Mouse (Mus musculus): Measurements from ENCODE around the gene Tspyl1. TPM values are rescaled to one million over a fixed set of nuclear protein-coding genes. Genes with fewer than 3 reads are reported as not detected.
A peak's percentile ranks its signal among the peaks of the same experiment; 100 is the strongest.
"Not testable (repeated sequence)": the region's sequence is repeated elsewhere in the genome, so short reads cannot be mapped to it uniquely, and the experiment has no call there.

Tspyl1 gene
- 26.3 and 33.6 TPM in 2 replicates for polyA plus RNA-seq (2012; rRNA removed)

- under 1% methylated on average over 38 of the region's 38 CpGs for WGBS
- H3K4me3 ChIP-seq (replicated peaks; ENCODE audit: extremely low read depth, low read depth, low read length): peak within 1 kb of the TSS; percentile 82
- H3K4me1 ChIP-seq (ENCODE audit: control insufficient read depth, insufficient read depth, low read length): peaks cover 8% of the 10 kb centered on the region
- DNase-seq: peak; percentile 97
- peak; percentile 82; the same call in 1 of the 2 replicates for TF ChIP-seq POLR2A (IDR thresholded peaks at IDR 0.05; ENCODE audit: borderline replicate concordance, extremely low read depth, low read depth, low read length)
- TF ChIP-seq CTCF (IDR thresholded peaks at IDR 0.05; ENCODE audit: insufficient read depth, low read length): no peak
These were observed at the start of gene Tspyl1 for GRCm38 (mm10) chr10:34281962-34282388. Gene Tspyl1, plus strand, starts transcription at chr10:34282190.

- no peak for TF ChIP-seq POLR2A (IDR thresholded peaks at IDR 0.05; ENCODE audit: borderline replicate concordance, extremely low read depth, low read depth, low read length)
- no peak for TF ChIP-seq CTCF (IDR thresholded peaks at IDR 0.05; ENCODE audit: insufficient read depth, low read length)
- Histone ChIP-seq H3K4me1 (ENCODE audit: control insufficient read depth, insufficient read depth, low read length) (no peaks in the 10 kb centered on the region), H3K4me3 (replicated peaks; ENCODE audit: extremely low read depth, low read depth, low read length) (no peak overlapping the region)
- no peak for DNase-seq
- WGBS: 78% methylated on average over 1 of the region's 1 CpGs
These were observed 48.6 kb upstream of the Tspyl1 start for GRCm38 (mm10) chr10:34233418-34233817.

- no peak for TF ChIP-seq CTCF (IDR thresholded peaks at IDR 0.05; ENCODE audit: insufficient read depth, low read length)
- no peak for TF ChIP-seq POLR2A (IDR thresholded peaks at IDR 0.05; ENCODE audit: borderline replicate concordance, extremely low read depth, low read depth, low read length)
- Histone ChIP-seq H3K4me3 (replicated peaks; ENCODE audit: extremely low read depth, low read depth, low read length) (no peak overlapping the region), H3K4me1 (ENCODE audit: control insufficient read depth, insufficient read depth, low read length) (no peaks in the 10 kb centered on the region)
- no peak for DNase-seq
- 44% methylated on average over 2 of the region's 2 CpGs for WGBS
These were observed 47.9 kb upstream of the Tspyl1 start for GRCm38 (mm10) chr10:34233931-34234745.

- DNase-seq: no peak
- 20% methylated on average over 3 of the region's 3 CpGs for WGBS
- Histone ChIP-seq H3K4me1 (ENCODE audit: control insufficient read depth, insufficient read depth, low read length) (no peaks in the 10 kb centered on the region), H3K4me3 (replicated peaks; ENCODE audit: extremely low read depth, low read depth, low read length) (no peak overlapping the region)
- TF ChIP-seq CTCF (IDR thresholded peaks at IDR 0.05; ENCODE audit: insufficient read depth, low read length): no peak
- no peak for TF ChIP-seq POLR2A (IDR thresholded peaks at IDR 0.05; ENCODE audit: borderline replicate concordance, extremely low read depth, low read depth, low read length)
These were observed 46.6 kb upstream of the Tspyl1 start for GRCm38 (mm10) chr10:34235384-34235783.

GRCm38 (mm10) chr10:34236569-34236968 lies 45.4 kb upstream of the Tspyl1 start:
- Histone ChIP-seq H3K4me1 (ENCODE audit: control insufficient read depth, insufficient read depth, low read length) (no peaks in the 10 kb centered on the region), H3K4me3 (replicated peaks; ENCODE audit: extremely low read depth, low read depth, low read length) (no peak overlapping the region)
- 69% methylated on average over 5 of the region's 5 CpGs for WGBS
- no peak for TF ChIP-seq CTCF (IDR thresholded peaks at IDR 0.05; ENCODE audit: insufficient read depth, low read length)
- TF ChIP-seq POLR2A (IDR thresholded peaks at IDR 0.05; ENCODE audit: borderline replicate concordance, extremely low read depth, low read depth, low read length): no peak
- DNase-seq: no peak

- Histone ChIP-seq H3K4me1 (ENCODE audit: control insufficient read depth, insufficient read depth, low read length) (no peaks in the 10 kb centered on the region), H3K4me3 (replicated peaks; ENCODE audit: extremely low read depth, low read depth, low read length) (no peak overlapping the region)
- no peak for DNase-seq
- WGBS: 78% methylated on average over 4 of the region's 4 CpGs
- TF ChIP-seq CTCF (IDR thresholded peaks at IDR 0.05; ENCODE audit: insufficient read depth, low read length) (no peak), POLR2A (IDR thresholded peaks at IDR 0.05; ENCODE audit: borderline replicate concordance, extremely low read depth, low read depth, low read length) (no peak)
These were observed 43.5 kb upstream of the Tspyl1 start for GRCm38 (mm10) chr10:34238536-34238935.

- no peak overlapping the region for H3K4me3 ChIP-seq (replicated peaks; ENCODE audit: extremely low read depth, low read depth, low read length)
- WGBS: 29% methylated on average over 5 of the region's 5 CpGs
- peaks cover 6% of the 10 kb centered on the region for H3K4me1 ChIP-seq (ENCODE audit: control insufficient read depth, insufficient read depth, low read length)
- TF ChIP-seq POLR2A (IDR thresholded peaks at IDR 0.05; ENCODE audit: borderline replicate concordance, extremely low read depth, low read depth, low read length): no peak
- TF ChIP-seq CTCF (IDR thresholded peaks at IDR 0.05; ENCODE audit: insufficient read depth, low read length): no peak
- no peak for DNase-seq
These were observed 37.2 kb upstream of the Tspyl1 start for GRCm38 (mm10) chr10:34244745-34245144.

GRCm38 (mm10) chr10:34246106-34246505 lies 35.9 kb upstream of the Tspyl1 start:
- no peak for DNase-seq
- Histone ChIP-seq H3K4me1 (ENCODE audit: control insufficient read depth, insufficient read depth, low read length) (peaks cover 6% of the 10 kb centered on the region), H3K4me3 (replicated peaks; ENCODE audit: extremely low read depth, low read depth, low read length) (no peak overlapping the region)
- WGBS: 55% methylated on average over 2 of the region's 2 CpGs
- TF ChIP-seq POLR2A (IDR thresholded peaks at IDR 0.05; ENCODE audit: borderline replicate concordance, extremely low read depth, low read depth, low read length) (no peak), CTCF (IDR thresholded peaks at IDR 0.05; ENCODE audit: insufficient read depth, low read length) (no peak)

- Histone ChIP-seq H3K4me3 (replicated peaks; ENCODE audit: extremely low read depth, low read depth, low read length) (no peak overlapping the region), H3K4me1 (ENCODE audit: control insufficient read depth, insufficient read depth, low read length) (peaks cover 6% of the 10 kb centered on the region)
- TF ChIP-seq POLR2A (IDR thresholded peaks at IDR 0.05; ENCODE audit: borderline replicate concordance, extremely low read depth, low read depth, low read length) (no peak), CTCF (IDR thresholded peaks at IDR 0.05; ENCODE audit: insufficient read depth, low read length) (no peak)
- DNase-seq: no peak
- 31% methylated on average over 3 of the region's 3 CpGs for WGBS
These were observed 34.2 kb upstream of the Tspyl1 start for GRCm38 (mm10) chr10:34247757-34248156.

GRCm38 (mm10) chr10:34249594-34249993 lies 32.4 kb upstream of the Tspyl1 start:
- no peak for TF ChIP-seq POLR2A (IDR thresholded peaks at IDR 0.05; ENCODE audit: borderline replicate concordance, extremely low read depth, low read depth, low read length)
- TF ChIP-seq CTCF (IDR thresholded peaks at IDR 0.05; ENCODE audit: insufficient read depth, low read length): no peak
- no peak for DNase-seq
- WGBS: 34% methylated on average over 2 of the region's 2 CpGs
- H3K4me3 ChIP-seq (replicated peaks; ENCODE audit: extremely low read depth, low read depth, low read length): no peak overlapping the region
- H3K4me1 ChIP-seq (ENCODE audit: control insufficient read depth, insufficient read depth, low read length): peaks cover 6% of the 10 kb centered on the region

- DNase-seq; H3K4me3 ChIP-seq (replicated peaks; ENCODE audit: extremely low read depth, low read depth, low read length); H3K4me1 ChIP-seq (ENCODE audit: control insufficient read depth, insufficient read depth, low read length): not testable (repeated sequence)
- WGBS: 90% methylated on average over 9 of the region's 9 CpGs
These were observed 29.2 kb upstream of the Tspyl1 start for GRCm38 (mm10) chr10:34252833-34253232.
